Mouse (Mus musculus) B cell, adult 2 months (primary cell): ENCODE results near the gene Cnpy1.

Experiments
- DNase-seq, 2 experiments: peaks; one replicate each; pipeline ENCODE4 v3.0.0; 2022

The Cnpy1 gene

DNA sequence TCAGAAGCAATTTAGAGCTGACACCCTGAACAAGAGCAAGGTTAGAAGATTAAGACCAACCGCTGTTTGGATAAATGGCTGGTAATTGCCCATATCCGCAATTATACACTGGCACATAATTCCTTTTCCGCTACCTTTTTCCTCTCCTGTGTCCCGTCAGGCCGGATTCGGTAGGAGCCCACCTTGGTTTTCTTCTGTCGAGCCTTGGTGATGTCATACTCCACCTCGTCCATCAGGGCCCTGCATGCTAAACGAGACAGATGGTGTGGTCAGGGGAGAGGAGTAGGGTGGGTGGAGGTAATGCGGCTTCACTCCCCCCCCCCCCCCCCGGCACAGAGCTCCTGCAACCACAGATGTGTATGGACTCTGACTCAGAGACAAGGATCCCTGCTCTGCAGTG, at the start of gene Cnpy1:
Gene Cnpy1, minus strand, starts transcription at position 233 of the 400 bp plus-strand sequence.
- DNase-seq: no peak

DNA sequence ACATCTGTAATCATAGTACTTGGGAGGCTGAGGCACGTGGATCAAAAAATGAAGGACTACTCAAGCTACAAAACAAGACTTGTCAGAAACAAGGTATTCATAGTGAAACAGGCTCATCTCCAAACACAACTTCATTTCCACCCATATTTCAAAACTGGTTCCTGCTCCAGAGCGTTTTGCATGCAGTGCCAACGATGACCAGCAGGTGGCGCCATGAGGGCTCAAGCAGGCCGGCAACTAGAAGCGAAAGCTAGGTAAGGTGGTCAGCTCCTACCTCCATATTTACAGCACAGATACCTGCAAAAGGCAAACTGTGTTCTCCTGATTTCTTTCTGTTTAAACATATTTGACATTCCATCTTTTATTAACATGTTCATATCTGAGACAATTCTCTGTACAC, 48.4 kb upstream of the Cnpy1 start:
- DNase-seq: peak; percentile 92 to 94

DNA sequence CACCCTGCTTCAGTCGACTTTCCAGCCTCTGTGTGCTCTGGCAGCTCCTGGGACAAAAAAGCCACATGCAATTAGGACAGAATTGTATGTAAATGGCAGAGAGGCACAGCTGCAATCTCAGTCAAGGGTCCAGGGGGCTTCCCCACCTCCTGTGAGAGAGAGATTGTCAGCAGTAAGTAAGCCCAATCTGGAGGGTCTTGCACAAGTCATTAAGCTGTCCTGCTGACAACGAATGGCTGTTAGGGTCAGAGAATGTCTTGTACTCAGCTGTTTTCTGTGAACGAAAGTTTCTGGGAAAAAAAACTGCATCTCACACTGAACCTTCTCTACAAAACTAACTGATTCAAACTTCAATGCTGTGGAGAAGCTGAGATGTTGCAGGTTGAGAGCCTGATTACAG, 46.7 kb upstream of the Cnpy1 start:
- no peak for DNase-seq

DNA sequence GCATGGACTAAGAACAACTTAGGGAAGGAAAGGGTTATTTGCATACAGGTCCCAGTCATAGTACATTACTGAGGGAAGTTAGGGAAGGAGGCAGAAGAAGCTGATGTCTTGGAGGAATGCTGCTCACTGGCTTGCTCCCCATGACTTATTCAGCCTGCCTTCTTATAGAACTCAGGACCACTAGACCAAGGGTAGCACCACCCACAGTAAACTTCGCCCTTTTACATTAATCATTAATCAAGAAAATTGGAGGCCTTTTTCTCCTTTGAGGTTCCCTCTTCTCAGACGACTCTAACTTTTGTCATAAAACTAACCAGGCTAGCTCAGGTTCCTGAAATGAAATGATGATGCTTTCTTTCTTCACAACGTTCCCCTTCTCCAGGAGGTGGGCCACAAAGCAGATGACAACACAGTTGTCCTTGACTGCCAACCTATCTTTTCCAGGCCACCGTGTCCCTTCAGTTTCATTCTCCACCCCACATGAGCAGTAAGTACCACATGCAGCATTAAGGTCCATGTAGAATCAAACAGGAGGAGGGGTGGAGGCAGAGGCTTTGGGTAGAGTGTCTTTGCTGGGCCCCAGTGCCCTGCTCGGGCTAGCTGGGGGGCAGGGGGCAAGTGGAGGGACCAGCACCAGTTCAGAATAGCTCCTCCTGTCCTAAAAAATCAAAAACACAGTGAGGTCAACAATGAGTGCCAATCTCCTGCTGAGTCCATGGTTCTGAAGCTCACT, 45.7 kb upstream of the Cnpy1 start:
- no peak for DNase-seq

DNA sequence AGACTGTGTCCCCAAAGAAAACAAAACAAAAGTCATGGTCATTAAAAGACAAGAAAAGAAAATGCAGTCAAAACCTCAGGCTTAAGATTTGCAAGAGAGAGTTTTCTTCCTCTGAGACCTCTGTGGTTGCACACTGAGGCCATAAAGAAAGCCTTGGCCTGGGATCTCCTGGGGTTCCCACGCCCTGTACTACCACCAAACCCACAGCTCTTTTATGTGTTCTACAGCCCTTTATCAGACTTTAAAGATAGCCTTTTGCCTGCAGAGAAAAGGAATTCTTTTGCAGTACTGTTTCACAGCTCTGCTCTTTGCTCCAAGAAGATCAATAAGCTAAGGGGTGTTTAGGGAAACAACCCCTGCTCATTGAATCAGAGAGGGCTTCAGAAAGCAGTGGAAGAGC, 45.0 kb upstream of the Cnpy1 start:
- DNase-seq: no peak

DNA sequence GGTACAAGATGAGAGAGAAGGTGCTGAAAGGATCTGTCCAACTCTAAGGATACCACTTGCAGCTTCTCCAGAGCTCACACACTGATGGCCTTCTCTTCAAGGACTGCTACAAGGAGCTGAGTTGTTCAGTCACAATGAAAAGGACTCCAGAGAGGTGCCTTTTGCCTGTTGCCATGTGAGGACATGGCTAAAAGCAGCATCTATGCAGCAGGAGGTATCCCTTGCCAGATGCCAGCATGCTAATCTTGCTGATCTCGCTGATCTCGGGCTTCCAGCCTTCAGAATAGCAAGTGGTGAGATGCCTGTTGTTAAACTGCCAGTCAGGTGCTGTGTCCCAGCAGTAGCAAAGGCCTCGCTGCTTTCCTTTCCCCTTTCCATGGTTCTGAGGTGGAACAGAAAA, 43.5 kb upstream of the Cnpy1 start:
- DNase-seq: no peak

DNA sequence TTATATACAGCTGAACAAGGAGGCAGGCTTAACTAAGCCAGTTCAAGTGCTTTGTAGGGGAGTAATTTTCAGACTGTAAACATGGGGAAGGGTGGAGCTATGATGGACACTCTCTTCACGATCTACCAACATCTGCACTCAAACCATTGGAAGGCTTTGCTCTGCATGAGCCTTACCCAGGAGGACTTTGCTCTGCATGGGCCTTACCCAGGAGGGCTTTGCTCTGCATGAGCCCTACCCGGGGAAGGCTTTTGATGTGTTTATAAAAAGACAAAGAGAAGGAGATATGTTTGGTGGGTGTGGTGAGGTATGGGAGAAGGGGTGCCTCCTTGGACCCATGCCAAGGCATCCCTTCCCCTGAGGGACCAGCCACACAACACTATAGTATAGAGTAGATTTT, 31.7 kb upstream of the Cnpy1 start:
- DNase-seq: no peak

DNA sequence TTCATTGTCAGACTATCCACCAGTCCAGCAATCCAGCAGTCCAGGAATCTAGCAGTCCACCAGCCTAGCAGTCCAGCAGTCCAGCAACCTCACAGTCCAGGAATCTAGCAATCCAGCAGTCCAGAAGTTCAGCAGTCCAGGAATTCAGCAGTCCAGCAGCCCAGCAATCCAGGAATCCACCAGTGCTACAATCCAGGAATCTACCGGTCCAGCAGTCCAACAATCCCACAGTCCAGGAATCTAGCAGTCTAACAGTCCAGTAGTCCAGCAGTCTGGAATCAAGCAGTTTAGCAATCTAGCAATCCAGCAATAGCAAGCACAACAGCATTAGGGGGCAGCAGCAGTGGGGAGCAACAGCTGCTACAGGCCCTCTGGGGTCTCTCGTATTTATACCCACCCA, 27.2 kb upstream of the Cnpy1 start:
- no peak for DNase-seq

DNA sequence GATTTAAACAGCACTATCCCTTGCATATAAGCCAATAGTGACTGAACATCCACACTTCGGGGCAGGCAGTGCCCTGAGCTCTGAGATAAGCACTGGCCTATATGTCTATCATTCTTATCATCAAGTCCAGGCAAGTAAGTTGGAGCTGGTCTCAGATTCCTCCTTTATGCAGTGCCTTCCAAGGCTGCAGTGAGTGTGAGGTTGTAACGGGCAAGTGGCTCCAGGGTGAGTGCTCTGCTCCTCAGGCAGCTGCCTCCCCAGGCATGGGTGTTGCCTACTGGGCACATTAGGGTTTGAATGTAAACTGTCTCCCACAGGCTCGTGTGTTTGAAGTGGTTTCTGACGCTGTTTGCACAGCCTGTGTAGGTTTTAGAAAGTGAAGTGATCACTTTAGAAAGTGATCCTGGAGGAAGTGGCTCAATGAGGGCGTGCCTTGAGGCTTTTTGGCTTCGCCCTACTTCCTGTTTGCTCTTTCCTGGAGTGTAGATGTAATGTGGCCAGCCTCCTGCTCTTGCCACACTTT, 23.9 kb upstream of the Cnpy1 start:
- DNase-seq: no peak

DNA sequence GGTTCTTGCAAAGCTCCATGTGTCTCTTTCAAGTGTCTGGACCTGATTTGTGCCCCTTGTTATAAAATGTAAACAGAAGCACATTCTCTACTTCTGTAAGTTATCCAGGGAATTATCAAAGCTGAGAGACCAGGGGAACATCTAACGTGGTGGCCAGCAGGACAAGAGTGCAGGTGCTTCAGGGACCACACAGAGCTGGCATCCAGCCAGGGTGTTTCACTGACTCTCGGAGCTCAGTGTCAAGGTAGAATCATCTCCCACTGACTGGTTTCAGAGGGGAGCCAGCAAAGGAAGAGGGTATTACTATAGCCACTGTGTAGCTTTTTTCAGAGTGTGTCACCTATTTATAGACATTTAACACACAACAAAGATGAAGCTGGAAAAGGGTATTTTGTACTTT, 22.0 kb upstream of the Cnpy1 start:
- DNase-seq: no peak

DNA sequence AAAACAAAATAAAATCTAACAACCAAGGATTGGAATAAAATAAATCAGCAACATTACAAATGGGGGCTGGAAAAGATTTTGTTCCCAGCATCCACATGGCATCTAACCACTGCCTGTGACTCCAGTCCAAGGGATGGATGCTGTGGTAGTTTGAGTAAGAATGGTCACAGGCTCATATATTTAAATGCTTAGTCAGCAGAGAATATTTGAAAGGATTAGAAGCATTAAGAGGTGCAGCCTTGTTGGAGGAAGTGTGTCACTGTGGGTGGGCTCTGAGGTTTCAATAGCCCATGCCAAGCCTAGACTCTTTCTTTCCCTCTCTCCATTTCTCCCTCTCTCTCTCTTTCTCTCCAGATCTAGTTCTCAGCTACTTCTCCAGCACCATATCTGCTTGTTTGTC, 20.0 kb upstream of the Cnpy1 start:
- no peak for DNase-seq

DNA sequence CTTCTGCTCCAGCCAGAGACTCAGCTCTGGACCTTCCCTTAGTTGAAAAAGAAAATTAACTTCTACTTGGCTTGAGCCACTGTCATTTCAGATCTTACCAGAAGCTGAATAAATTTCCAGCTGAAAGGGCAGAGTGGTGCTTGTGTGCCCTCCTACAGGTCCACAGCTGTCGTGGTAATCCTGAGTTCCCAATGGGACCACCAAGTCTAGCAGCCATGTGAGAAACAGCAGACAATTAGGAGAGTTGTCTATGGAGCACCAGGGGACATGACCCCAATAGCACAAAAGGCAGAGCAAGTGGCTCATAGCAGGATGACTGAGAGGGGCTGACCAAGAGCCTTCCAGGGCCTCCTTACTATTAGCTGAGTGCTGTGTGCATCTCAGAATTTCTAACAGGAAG, 18.2 kb upstream of the Cnpy1 start:
- no peak for DNase-seq

DNA sequence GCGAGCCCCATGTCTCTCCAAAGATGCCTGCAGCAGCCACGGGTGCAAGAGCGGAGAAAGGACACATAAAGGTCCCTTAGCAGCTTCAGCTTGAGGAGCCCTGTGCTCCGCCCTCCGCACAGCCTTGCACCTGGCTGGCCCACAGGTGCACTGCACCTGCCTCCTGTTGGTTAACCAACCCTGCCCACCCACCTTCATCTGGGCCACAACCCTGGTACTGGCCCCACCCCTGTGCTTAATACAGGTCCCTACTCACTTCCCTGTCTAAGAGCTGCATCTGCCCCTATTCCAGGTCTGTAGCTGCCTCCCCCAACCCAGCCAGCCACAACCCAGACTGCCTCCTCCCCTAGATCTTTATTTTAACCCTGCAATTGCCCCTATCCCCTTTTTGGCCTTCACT, 16.5 kb upstream of the Cnpy1 start:
- DNase-seq: no peak

DNA sequence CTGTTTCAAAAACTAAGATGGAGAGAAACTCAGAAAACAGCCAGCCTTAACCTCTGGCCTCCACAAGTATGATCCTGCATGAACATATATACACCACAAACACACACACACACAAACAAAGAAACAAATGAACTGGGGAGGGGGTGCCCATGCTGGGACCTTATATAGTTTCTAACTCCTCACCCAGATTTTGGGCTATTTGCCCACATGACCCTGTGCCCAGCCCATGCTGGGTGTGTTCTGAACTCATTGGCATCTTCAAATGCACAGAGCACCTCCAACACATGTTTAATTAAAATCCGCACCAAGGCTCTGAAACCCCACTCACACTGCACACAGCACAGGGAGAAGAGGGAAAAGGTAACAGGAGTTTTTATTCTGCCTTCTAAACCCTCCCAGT, 14.3 kb upstream of the Cnpy1 start:
- DNase-seq: no peak

DNA sequence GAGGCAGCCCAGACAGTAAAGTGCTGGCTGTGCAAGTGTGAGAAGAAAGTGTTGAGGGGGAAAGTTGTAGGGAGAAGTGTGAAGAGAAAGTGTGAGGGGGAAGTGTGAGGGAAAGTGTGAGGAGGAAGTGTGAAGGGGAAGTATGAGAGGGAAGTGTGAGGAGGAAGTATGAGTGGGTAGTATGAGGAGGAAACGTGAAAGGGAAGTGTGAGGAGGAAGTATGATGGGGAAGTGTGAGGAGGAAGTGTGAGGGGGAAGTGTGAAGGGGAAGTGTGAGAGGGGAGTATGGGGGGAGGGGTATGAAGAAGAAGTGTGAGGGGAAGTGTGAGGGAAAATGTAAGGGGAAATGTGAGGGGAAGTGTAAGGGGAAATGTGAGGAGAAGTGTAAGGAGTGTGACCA, 13.8 kb upstream of the Cnpy1 start:
- no peak for DNase-seq

DNA sequence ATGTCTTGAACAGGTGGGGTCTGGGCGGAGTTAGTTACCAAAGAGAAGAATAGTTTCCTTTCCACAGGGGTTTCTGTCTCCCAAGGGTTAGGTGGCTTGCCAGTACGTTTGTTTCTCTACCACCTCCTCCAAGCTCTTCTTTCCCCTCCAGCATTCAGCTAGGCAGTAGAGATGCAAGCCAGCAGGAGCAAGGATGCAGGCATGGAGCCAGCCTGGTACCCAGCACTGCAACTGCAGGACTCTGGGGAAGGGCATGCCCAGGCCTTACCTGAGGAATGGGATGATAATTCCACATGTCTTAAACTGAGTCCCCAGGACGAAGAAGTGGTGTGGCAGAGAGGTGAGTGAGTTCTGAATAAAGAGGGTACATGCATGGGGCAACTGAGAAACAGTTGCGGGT, 12.2 kb upstream of the Cnpy1 start:
- DNase-seq: no peak

DNA sequence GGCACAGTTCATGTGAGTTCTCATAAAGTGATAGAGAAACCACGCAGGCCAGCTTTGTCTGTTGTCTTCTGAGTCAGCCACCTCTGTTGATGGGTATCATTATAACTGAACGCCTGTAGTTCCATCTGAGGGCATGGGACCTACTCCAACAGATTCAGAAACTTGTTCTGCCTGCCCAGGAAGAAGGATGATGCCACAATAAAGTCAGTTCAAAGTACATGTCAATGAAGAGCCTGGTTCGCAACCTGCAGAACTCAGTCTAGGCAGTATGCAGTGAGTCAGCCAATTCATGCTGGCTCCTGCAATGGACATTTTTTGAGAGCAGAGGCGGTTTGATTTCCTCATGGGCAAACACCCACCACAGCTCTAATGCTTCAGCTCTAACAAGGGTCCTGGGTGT, 7.4 kb upstream of the Cnpy1 start:
- DNase-seq: no peak

DNA sequence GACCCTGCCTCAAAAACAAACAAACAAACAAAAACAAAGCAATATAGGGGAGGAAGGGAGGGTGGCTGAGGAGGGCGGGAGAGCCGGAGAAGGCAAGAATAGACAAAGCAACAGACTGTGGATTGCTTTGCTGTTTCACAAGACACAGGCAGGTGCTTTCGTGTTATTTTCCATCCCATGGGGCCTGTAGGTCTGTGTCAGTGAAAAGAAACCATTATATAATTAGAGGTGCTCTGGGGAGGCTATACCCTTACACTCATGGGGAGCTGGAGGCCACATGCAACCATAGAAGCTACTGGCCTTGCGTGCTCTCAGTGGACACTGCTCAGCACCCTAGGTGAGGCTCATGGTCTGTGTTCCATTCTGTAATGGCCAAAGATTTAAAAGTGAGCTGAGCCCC, 6.7 kb upstream of the Cnpy1 start:
- no peak for DNase-seq

DNA sequence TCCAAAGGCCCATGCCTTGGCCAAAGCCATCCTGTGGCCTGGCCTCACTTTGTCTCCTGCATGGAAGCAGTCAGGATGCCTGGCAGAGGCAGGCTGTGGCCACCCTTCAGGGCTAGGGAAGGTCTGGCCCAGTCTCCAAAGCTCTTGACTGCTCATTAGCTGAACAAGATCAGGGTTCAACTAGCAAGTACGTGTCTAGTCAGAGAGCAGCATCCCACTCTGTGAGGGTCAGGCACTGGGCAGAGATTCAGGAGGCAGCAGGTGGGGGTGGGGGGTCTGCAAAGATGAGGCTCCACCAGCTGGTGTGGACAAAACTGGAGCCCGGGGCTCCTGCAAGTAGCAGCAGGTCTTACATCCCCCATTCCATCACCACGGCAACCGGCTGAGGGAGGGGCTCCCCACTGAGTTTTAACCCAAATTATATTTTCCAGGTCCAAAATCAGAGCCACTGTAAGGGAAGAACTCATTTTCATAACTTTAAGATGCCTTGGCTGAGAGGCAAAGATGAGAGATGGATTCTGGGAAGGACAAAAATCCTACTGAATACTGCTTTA, 5.7 kb upstream of the Cnpy1 start:
- no peak for DNase-seq

DNA sequence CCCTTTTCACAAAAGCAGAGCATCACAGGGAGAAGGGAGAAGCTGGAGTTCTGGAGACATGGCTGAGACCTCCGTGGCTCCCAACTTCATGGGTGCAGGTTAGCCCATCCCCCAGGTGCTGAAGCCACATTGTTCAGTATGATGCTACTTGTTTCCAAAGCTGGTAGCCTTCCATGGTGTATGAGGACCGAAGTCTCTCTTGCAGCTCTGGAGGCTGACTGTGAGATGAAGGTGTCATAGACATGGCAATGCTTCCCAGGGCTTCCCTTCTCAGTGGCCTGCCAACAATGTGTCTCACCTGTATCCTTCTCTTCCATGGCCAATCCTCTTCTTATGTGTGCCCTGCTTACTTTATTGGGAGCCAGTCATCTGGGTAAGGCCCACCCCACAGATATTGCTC, 4.9 kb upstream of the Cnpy1 start:
- no peak for DNase-seq

DNA sequence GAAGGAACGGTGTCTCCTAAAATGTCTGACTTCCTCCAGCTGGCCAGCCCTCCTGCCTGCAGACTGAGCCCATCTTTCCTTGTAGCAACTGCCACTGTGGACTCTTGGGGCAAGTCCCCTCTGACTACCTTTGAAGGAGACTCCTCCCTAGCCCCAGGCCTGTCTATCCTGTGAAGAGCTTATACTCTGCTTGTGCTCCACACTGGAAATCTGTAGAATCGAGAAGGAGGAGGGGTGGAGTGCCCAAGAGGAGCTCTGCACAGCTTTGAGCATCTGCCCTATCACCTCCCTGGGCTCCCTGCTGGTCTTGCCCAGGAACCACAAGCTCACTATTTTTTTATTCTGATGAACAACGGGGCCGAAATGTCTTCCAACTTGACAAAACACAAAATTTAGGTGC, 485 bp downstream of the Cnpy1 start:
- no peak for DNase-seq

DNA sequence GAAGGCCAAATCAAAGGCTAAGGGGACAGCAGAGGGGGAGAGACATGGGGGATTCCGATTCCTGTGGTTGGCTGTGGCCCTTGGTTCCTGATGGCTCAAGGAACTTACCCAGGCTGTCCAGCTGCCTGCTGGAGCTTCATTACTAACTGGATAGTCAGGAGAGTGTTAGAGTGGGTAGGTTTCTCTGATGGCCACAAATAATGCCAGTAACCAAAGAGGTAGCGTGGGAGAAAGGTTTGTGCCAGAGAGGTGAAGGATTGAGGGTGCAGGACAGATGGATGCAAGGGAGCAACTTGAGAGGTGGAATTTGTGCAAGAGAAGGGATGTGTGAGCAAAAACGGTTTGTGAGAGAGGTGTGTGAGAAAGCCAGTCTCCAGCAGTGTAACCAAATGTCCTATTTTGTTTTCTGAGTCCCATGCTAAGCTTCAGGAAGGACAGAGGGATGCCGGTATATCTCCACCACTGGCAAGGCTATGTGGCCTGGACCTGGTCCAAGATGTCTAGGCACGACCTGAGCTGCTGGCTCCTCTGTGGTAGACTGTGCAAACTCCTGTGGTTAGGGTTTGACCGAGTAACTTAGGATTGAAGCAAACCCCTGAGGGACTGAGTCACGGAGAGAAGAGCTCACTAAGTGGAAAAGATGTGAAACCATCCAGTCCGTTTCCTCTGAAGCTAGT, 2.0 kb downstream of the Cnpy1 start:
- no peak for DNase-seq

DNA sequence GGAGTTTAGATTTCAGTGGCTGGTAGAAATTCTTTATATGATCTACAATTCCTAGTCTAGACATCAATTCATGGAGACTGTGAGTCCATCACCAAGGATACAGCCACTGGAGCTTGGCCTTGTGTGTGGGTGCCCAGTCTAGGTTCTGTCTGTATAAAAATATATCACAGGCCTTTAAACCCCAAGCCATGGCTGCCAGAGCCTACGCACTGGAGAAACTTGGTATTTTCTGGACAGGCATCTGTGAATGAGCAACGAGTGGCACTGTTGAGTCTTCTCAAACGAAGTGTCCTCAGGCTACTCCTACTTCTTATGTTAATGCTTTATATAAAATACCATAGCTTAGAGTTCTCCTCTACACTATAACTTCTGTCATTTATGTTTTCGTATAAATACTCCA, 4.2 kb downstream of the Cnpy1 start:
- DNase-seq: no peak

DNA sequence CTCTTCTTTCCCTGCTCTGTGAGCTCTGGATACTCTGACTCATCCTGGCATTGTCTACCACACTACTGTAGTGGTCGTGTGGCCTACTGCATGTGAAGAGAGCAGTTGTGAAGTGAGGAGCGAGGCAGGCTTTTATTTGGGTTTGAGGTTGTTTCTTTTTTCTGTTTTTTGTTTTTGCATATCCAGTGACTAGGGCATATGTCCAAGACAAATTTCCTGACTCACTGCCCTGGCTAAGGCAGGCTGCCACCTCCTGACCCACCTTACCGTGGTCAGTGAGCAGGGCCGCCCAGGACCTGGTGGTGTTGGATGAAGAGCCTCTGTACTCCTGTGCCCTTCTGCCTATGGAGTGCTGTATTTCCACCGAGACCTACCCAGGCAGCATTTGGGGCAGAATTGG, 5.8 kb downstream of the Cnpy1 start:
- DNase-seq: no peak

DNA sequence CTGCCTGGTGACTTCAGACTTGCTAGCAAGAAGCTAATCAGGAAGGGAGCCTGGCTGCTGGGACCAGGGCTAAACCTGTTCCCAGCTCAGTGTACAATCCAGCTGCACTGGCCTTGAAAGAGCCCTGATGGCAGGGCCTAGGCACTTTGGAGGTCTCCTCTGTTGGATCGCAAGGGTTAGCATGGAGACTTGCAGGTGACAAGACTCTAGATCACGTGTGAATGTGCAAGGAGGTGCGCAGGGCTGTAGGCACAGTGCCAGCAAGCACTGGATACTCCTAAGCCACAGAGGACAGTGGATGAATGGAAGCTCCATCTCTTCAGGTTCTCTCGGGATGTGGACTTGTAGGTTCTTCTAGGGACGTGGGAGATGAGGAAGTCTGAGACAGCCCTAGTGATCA, 6.7 kb downstream of the Cnpy1 start:
- DNase-seq: no peak
